Mouse (Mus musculus): Measurements from ENCODE around the gene Neurod1. TPM values are rescaled to one million over a fixed set of nuclear protein-coding genes. Genes with fewer than 3 reads are reported as not detected.

The Neurod1 gene
- polyA plus RNA-seq (2015; fragmentation: Nextera tagmentation; extraction: Ambion mirVana) = 4.3 and 4.7 TPM in 2 replicates

GRCm38 (mm10) chr2:79456575-79457349 lies at the start of gene Neurod1, which contains the start of gene Cerkl:
Gene Neurod1 (minus strand): TSS chr2:79456751.
Gene Cerkl (minus strand): TSS chr2:79456785.
- WGBS = under 1% methylated on average over 41 of the region's 42 CpGs
- no peak within 1 kb of the TSS for H3K9ac ChIP-seq
- peak within 1 kb of the TSS; percentile 45 for H3K4me2 ChIP-seq (replicated peaks)
- peaks cover 74% of the 10 kb centered on the region for H3K27me3 ChIP-seq
- peak; percentile 84 for ATAC-seq (ENCODE audit: insufficient number of reproducible peaks, low FRiP score, low TSS enrichment, low read depth)
- H3K4me1 ChIP-seq = peaks cover 19% of the 10 kb centered on the region
- no peak within 1 kb of the TSS for H3K27ac ChIP-seq (replicated peaks)
- no peaks in the 10 kb centered on the region for H3K36me3 ChIP-seq
- peak within 1 kb of the TSS; percentile 30 for H3K4me3 ChIP-seq (replicated peaks)
- no peaks in the 10 kb centered on the region for H3K9me3 ChIP-seq (replicated peaks)

GRCm38 (mm10) chr2:79498990-79499755 lies 42.6 kb upstream of the Neurod1 start:
- Histone ChIP-seq H3K9me3 (replicated peaks) (no peaks in the 10 kb centered on the region), H3K9ac (no peak overlapping the region), H3K36me3 (no peaks in the 10 kb centered on the region), H3K4me3 (replicated peaks) (no peak overlapping the region), H3K27ac (replicated peaks) (no peak overlapping the region), H3K4me2 (replicated peaks) (no peak overlapping the region), H3K27me3 (no peaks in the 10 kb centered on the region), H3K4me1 (no peaks in the 10 kb centered on the region)
- ATAC-seq (ENCODE audit: insufficient number of reproducible peaks, low FRiP score, low TSS enrichment, low read depth) = no peak
- WGBS = 24% methylated on average over 10 of the region's 10 CpGs

- ATAC-seq (ENCODE audit: insufficient number of reproducible peaks, low FRiP score, low TSS enrichment, low read depth) = 0 out of 2 replicates have a peak, but pooled peaks have one; percentile 51
- H3K27me3 ChIP-seq = no peaks in the 10 kb centered on the region
- no peak overlapping the region for H3K27ac ChIP-seq (replicated peaks)
- H3K4me3 ChIP-seq (replicated peaks) = no peak overlapping the region
- H3K36me3 ChIP-seq = no peaks in the 10 kb centered on the region
- no peak overlapping the region for H3K4me2 ChIP-seq (replicated peaks)
- no peaks in the 10 kb centered on the region for H3K4me1 ChIP-seq
- WGBS = 36% methylated on average over 3 of the region's 3 CpGs
- no peaks in the 10 kb centered on the region for H3K9me3 ChIP-seq (replicated peaks)
- no peak overlapping the region for H3K9ac ChIP-seq
These were observed 28.6 kb upstream of the Neurod1 start for GRCm38 (mm10) chr2:79485127-79485526.

- no peak overlapping the region for H3K4me3 ChIP-seq (replicated peaks)
- no peak overlapping the region for H3K9ac ChIP-seq
- H3K4me2 ChIP-seq (replicated peaks) = no peak overlapping the region
- no peaks in the 10 kb centered on the region for H3K36me3 ChIP-seq
- no peak for ATAC-seq (ENCODE audit: insufficient number of reproducible peaks, low FRiP score, low TSS enrichment, low read depth)
- no peak overlapping the region for H3K27ac ChIP-seq (replicated peaks)
- H3K4me1 ChIP-seq = no peaks in the 10 kb centered on the region
- H3K27me3 ChIP-seq = no peaks in the 10 kb centered on the region
- no peaks in the 10 kb centered on the region for H3K9me3 ChIP-seq (replicated peaks)
- whole genome bisulfite sequencing = 90% methylated on average over 2 of the region's 2 CpGs
These were observed 26.0 kb upstream of the Neurod1 start for GRCm38 (mm10) chr2:79482511-79482910.

GRCm38 (mm10) chr2:79462411-79462810 lies 5.9 kb upstream of the Neurod1 start:
- WGBS = 83% methylated on average over 4 of the region's 4 CpGs

GRCm38 (mm10) chr2:79461861-79462260 lies 5.3 kb upstream of the Neurod1 start:
- Histone ChIP-seq H3K27ac (replicated peaks) (no peak overlapping the region), H3K27me3 (peaks cover 48% of the 10 kb centered on the region), H3K9me3 (replicated peaks) (no peaks in the 10 kb centered on the region), H3K4me2 (replicated peaks) (no peak overlapping the region), H3K4me1 (peaks cover 8% of the 10 kb centered on the region; the same call in 1 of the 2 replicates), H3K4me3 (replicated peaks) (no peak overlapping the region), H3K9ac (no peak overlapping the region), H3K36me3 (no peaks in the 10 kb centered on the region)
- ATAC-seq (ENCODE audit: insufficient number of reproducible peaks, low FRiP score, low TSS enrichment, low read depth) = no peak
- WGBS = 84% methylated on average over 2 of the region's 2 CpGs

More at GRCm38 (mm10) chr2:79462411-79462810, 5.9 kb upstream of the Neurod1 start:
- ATAC-seq (ENCODE audit: insufficient number of reproducible peaks, low FRiP score, low TSS enrichment, low read depth) = no peak
- H3K4me1 ChIP-seq = peaks cover 8% of the 10 kb centered on the region; the same call in 1 of the 2 replicates
- no peaks in the 10 kb centered on the region for H3K36me3 ChIP-seq
- no peaks in the 10 kb centered on the region for H3K9me3 ChIP-seq (replicated peaks)
- peaks cover 43% of the 10 kb centered on the region for H3K27me3 ChIP-seq
- H3K4me2 ChIP-seq (replicated peaks) = no peak overlapping the region
- no peak overlapping the region for H3K9ac ChIP-seq
- H3K27ac ChIP-seq (replicated peaks) = no peak overlapping the region
- H3K4me3 ChIP-seq (replicated peaks) = no peak overlapping the region

GRCm38 (mm10) chr2:79460586-79460985 lies 4.0 kb upstream of the Neurod1 start:
- WGBS = 0% methylated on average over 2 of the region's 2 CpGs

GRCm38 (mm10) chr2:79460107-79460506 lies 3.6 kb upstream of the Neurod1 start:
- H3K27me3 ChIP-seq = peaks cover 66% of the 10 kb centered on the region
- no peak overlapping the region for H3K9ac ChIP-seq
- 7% methylated on average over 14 of the region's 14 CpGs for WGBS
- no peaks in the 10 kb centered on the region for H3K36me3 ChIP-seq
- no peak overlapping the region for H3K27ac ChIP-seq (replicated peaks)
- H3K9me3 ChIP-seq (replicated peaks) = no peaks in the 10 kb centered on the region
- H3K4me3 ChIP-seq (replicated peaks) = no peak overlapping the region
- peaks cover 13% of the 10 kb centered on the region for H3K4me1 ChIP-seq
- H3K4me2 ChIP-seq (replicated peaks) = no peak overlapping the region
- no peak for ATAC-seq (ENCODE audit: insufficient number of reproducible peaks, low FRiP score, low TSS enrichment, low read depth)

More at GRCm38 (mm10) chr2:79460586-79460985, 4.0 kb upstream of the Neurod1 start:
- H3K27me3 ChIP-seq = peaks cover 61% of the 10 kb centered on the region
- H3K27ac ChIP-seq (replicated peaks) = no peak overlapping the region
- no peak for ATAC-seq (ENCODE audit: insufficient number of reproducible peaks, low FRiP score, low TSS enrichment, low read depth)
- H3K4me3 ChIP-seq (replicated peaks) = no peak overlapping the region
- no peaks in the 10 kb centered on the region for H3K9me3 ChIP-seq (replicated peaks)
- peaks cover 13% of the 10 kb centered on the region for H3K4me1 ChIP-seq
- H3K9ac ChIP-seq = no peak overlapping the region
- no peak overlapping the region for H3K4me2 ChIP-seq (replicated peaks)
- no peaks in the 10 kb centered on the region for H3K36me3 ChIP-seq

GRCm38 (mm10) chr2:79459061-79460045 lies 2.8 kb upstream of the Neurod1 start:
- H3K4me1 ChIP-seq = peaks cover 17% of the 10 kb centered on the region
- no peaks in the 10 kb centered on the region for H3K9me3 ChIP-seq (replicated peaks)
- ATAC-seq (ENCODE audit: insufficient number of reproducible peaks, low FRiP score, low TSS enrichment, low read depth) = no peak
- under 1% methylated on average over 44 of the region's 44 CpGs for WGBS
- H3K27me3 ChIP-seq = peaks cover 73% of the 10 kb centered on the region
- H3K27ac ChIP-seq (replicated peaks) = no peak overlapping the region
- no peaks in the 10 kb centered on the region for H3K36me3 ChIP-seq
- H3K4me2 ChIP-seq (replicated peaks) = no peak overlapping the region
- H3K9ac ChIP-seq = no peak overlapping the region
- no peak overlapping the region for H3K4me3 ChIP-seq (replicated peaks)

GRCm38 (mm10) chr2:79457932-79458331 lies 1.4 kb upstream of the Neurod1 start:
- peaks cover 19% of the 10 kb centered on the region for H3K4me1 ChIP-seq
- no peaks in the 10 kb centered on the region for H3K9me3 ChIP-seq (replicated peaks)
- peaks cover 81% of the 10 kb centered on the region for H3K27me3 ChIP-seq
- no peak overlapping the region for H3K4me3 ChIP-seq (replicated peaks)
- ATAC-seq (ENCODE audit: insufficient number of reproducible peaks, low FRiP score, low TSS enrichment, low read depth) = no peak
- 30% methylated on average over 3 of the region's 3 CpGs for WGBS
- no peak overlapping the region for H3K4me2 ChIP-seq (replicated peaks)
- no peak overlapping the region for H3K27ac ChIP-seq (replicated peaks)
- H3K9ac ChIP-seq = no peak overlapping the region
- H3K36me3 ChIP-seq = no peaks in the 10 kb centered on the region

All from embryonic facial prominence, embryonic 15.5 days (tissue).